Mouse (Mus musculus) myocyte (in vitro differentiated cells): Measurements from ENCODE around the gene Sphkap.

Experiments
- CEBPB ChIP-seq: IDR thresholded peaks from 2 replicates; pipeline ENCODE4 v1.6.1; 2011; ENCODE audit warnings: mild to moderate bottlenecking, moderate library complexity; ENCODE audit not compliant: poor library complexity, insufficient read depth, severe bottlenecking
- E2F4 ChIP-seq: IDR thresholded peaks from one replicate; pipeline ENCODE4 v1.6.1; 2011; ENCODE audit warnings: mild to moderate bottlenecking, control low read depth, moderate library complexity; ENCODE audit not compliant: insufficient read depth
- MAX ChIP-seq: IDR thresholded peaks from one replicate; pipeline ENCODE4 v1.6.1; 2011; ENCODE audit warnings: low read depth, mild to moderate bottlenecking, control low read depth
- MYOD1 ChIP-seq, 3 experiments: IDR thresholded peaks; one replicate each; pipeline ENCODE4 v1.6.1; 2011; ENCODE audit warnings: control low read depth in 2 of 3, low read depth in 2 of 3, mild to moderate bottlenecking in 2 of 3, moderate library complexity in 1 of 3; ENCODE audit not compliant: insufficient read length in 2 of 3, control insufficient read depth in 1 of 3
- MYOG ChIP-seq, 3 experiments: IDR thresholded peaks; one replicate each; pipeline ENCODE4 v1.6.1; 2011; ENCODE audit warnings: control low read depth in 2 of 3, low read depth in 2 of 3, mild to moderate bottlenecking in 2 of 3; ENCODE audit not compliant: insufficient read length in 2 of 3, control insufficient read depth in 1 of 3, insufficient read depth in 1 of 3
- POLR2A ChIP-seq: IDR thresholded peaks from one replicate; pipeline ENCODE4 v1.6.1; 2011; ENCODE audit warnings: low read depth, mild to moderate bottlenecking, control low read depth, moderate library complexity; ENCODE audit not compliant: insufficient read length
- POLR2AphosphoS2 ChIP-seq: IDR thresholded peaks from one replicate; pipeline ENCODE4 v1.6.1; 2011; ENCODE audit warnings: low read depth, control low read depth; ENCODE audit not compliant: insufficient read length
- REST ChIP-seq: IDR thresholded peaks from one replicate; pipeline ENCODE4 v1.6.1; 2011; ENCODE audit warnings: mild to moderate bottlenecking, control low read depth, moderate library complexity; ENCODE audit not compliant: insufficient read depth, insufficient read length
- SRF ChIP-seq: IDR thresholded peaks from one replicate; pipeline ENCODE4 v1.6.1; 2011; ENCODE audit warnings: low read depth; ENCODE audit not compliant: control insufficient read depth, insufficient read length
- TCF12 ChIP-seq: IDR thresholded peaks from one replicate; pipeline ENCODE4 v1.6.1; 2011; ENCODE audit warnings: mild to moderate bottlenecking, control low read depth; ENCODE audit not compliant: poor library complexity, insufficient read depth, severe bottlenecking
- TCF3 ChIP-seq: IDR thresholded peaks from one replicate; pipeline ENCODE4 v1.6.1; 2011; ENCODE audit warnings: low read depth, control low read depth; ENCODE audit not compliant: insufficient read length
- USF1 ChIP-seq: IDR thresholded peaks from one replicate; pipeline ENCODE4 v1.6.1; 2011; ENCODE audit warnings: low read depth, mild to moderate bottlenecking, control low read depth, moderate library complexity

DNA sequence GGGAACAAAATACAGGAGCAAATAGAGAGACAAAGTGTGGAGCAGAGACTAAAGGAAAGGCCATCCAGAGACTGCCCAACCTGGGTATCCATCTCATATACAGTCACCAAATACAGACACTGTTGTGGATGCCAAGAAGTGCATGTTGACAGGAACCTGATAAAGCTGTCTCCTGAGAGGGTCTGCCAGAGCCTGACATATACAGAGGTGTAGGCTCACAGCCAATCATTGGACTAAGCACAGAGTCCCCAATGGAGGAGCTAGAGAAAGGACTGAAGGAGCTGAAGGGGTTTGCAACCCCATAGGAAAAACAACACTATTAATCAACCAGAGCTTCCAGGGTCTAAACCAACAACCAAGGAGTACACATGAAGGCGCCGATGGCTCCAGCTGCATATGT, 32.4 kb upstream of the Sphkap start:
- TF ChIP-seq USF1 (no peak), POLR2A (no peak), MAX (no peak), MYOG (IDR thresholded peaks at IDR 0.05; ENCODE audit: control insufficient read depth in 1 of 3, insufficient read depth in 1 of 3, insufficient read length in 2 of 3, low read depth in 2 of 3) (no peak), CEBPB (no peak), TCF3 (no peak), MYOD1 (IDR thresholded peaks at IDR 0.05; ENCODE audit: control insufficient read depth in 1 of 3, insufficient read length in 2 of 3, low read depth in 2 of 3) (no peak), TCF12 (no peak), POLR2AphosphoS2 (no peak), E2F4 (no peak), REST (no peak), SRF (no peak)
